Mouse (Mus musculus): Measurements from ENCODE around the gene Mccc1.

DNA sequence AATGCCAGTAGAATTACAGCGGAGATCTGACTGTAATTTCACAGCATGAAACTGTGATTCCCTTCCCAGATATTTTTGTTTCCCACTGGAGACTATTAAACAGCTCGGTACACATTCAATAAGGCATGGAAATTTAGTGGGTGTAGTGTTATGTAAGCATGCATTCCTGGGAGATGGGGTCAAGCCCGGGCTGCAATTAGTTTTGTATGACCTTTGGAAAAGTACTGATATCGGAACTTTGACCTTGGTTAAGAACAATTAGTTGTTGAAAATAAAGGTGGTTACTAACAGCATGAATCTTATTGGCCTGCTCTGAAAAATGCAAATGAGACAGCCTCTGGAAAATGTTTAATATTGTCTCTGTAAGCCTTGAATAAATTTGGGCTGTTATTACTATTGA, 30.0 kb downstream of the Mccc1 start:
- TF ChIP-seq CTCF (IDR thresholded peaks at IDR 0.05) (no peak), EP300 (IDR thresholded peaks at IDR 0.05) (no peak)

Data from lung, postnatal 0 days (tissue).